Mouse (Mus musculus): ENCODE data around the gene Frmd4b. TPM values are rescaled to one million over a fixed set of nuclear protein-coding genes. Genes with fewer than 3 reads are reported as not detected.
"Not testable (repeated sequence)": the region's sequence is repeated elsewhere in the genome, so short reads cannot be mapped to it uniquely, and the experiment has no call there.

Frmd4b gene
- polyA plus RNA-seq, 1 experiment, result 15.4 TPM

GRCm38 (mm10) chr6:97431309-97432004, 185.9 kb downstream of the Frmd4b start:
- peak overlapping the region; percentile 48 for H3K27ac ChIP-seq (ENCODE audit: control insufficient read depth, insufficient read depth, low read depth, low read length, poor library complexity)

GRCm38 (mm10) chr6:97430519-97430918, 186.8 kb downstream of the Frmd4b start:
- H3K4me3 ChIP-seq (replicated peaks; ENCODE audit: control insufficient read depth, low read depth, low read length), result no peak overlapping the region
- H3K4me1 ChIP-seq (ENCODE audit: control insufficient read depth, insufficient read depth, low read length), result peaks cover 2% of the 10 kb centered on the region
- no peak overlapping the region for H3K27ac ChIP-seq (ENCODE audit: control insufficient read depth, insufficient read depth, low read depth, low read length, poor library complexity)
- 34% methylated on average over 6 of the region's 6 CpGs for WGBS
- TF ChIP-seq CTCF (IDR thresholded peaks at IDR 0.05; ENCODE audit: control insufficient read depth, insufficient read depth, low read length) (no peak), POLR2A (IDR thresholded peaks at IDR 0.05; ENCODE audit: borderline replicate concordance, control insufficient read depth, low read depth, low read length) (no peak)

More at GRCm38 (mm10) chr6:97431309-97432004, 185.9 kb downstream of the Frmd4b start:
- no peak overlapping the region for H3K4me3 ChIP-seq (replicated peaks; ENCODE audit: control insufficient read depth, low read depth, low read length)
- 28% methylated on average over 10 of the region's 10 CpGs for WGBS
- TF ChIP-seq POLR2A (IDR thresholded peaks at IDR 0.05; ENCODE audit: borderline replicate concordance, control insufficient read depth, low read depth, low read length), result 0 out of 2 replicates have a peak, but pooled peaks have one; percentile 29
- no peak for TF ChIP-seq CTCF (IDR thresholded peaks at IDR 0.05; ENCODE audit: control insufficient read depth, insufficient read depth, low read length)
- peaks cover 2% of the 10 kb centered on the region for H3K4me1 ChIP-seq (ENCODE audit: control insufficient read depth, insufficient read depth, low read length)

- H3K4me3 ChIP-seq (replicated peaks; ENCODE audit: control insufficient read depth, low read depth, low read length), result no peak overlapping the region
- H3K4me1 ChIP-seq (ENCODE audit: control insufficient read depth, insufficient read depth, low read length), result peaks cover 2% of the 10 kb centered on the region
- TF ChIP-seq POLR2A (IDR thresholded peaks at IDR 0.05; ENCODE audit: borderline replicate concordance, control insufficient read depth, low read depth, low read length) (no peak), CTCF (IDR thresholded peaks at IDR 0.05; ENCODE audit: control insufficient read depth, insufficient read depth, low read length) (no peak)
- WGBS, result 0% methylated on average over 2 of the region's 2 CpGs
- H3K27ac ChIP-seq (ENCODE audit: control insufficient read depth, insufficient read depth, low read depth, low read length, poor library complexity), result 0 out of 2 replicates have a peak overlapping the region, but pooled peaks have one; percentile 14
These were observed 187.5 kb downstream of the Frmd4b start for GRCm38 (mm10) chr6:97429688-97430343.

- TF ChIP-seq CTCF (IDR thresholded peaks at IDR 0.05; ENCODE audit: control insufficient read depth, insufficient read depth, low read length), result peak; percentile 48
- TF ChIP-seq POLR2A (IDR thresholded peaks at IDR 0.05; ENCODE audit: borderline replicate concordance, control insufficient read depth, low read depth, low read length), result no peak
- no peaks in the 10 kb centered on the region for H3K4me1 ChIP-seq (ENCODE audit: control insufficient read depth, insufficient read depth, low read length)
- H3K4me3 ChIP-seq (replicated peaks; ENCODE audit: control insufficient read depth, low read depth, low read length), result no peak overlapping the region
- whole genome bisulfite sequencing, result 51% methylated on average over 7 of the region's 7 CpGs
- H3K27ac ChIP-seq (ENCODE audit: control insufficient read depth, insufficient read depth, low read depth, low read length, poor library complexity), result no peak overlapping the region
These were observed 197.4 kb downstream of the Frmd4b start for GRCm38 (mm10) chr6:97419771-97420446.

GRCm38 (mm10) chr6:97416972-97417554, 200.3 kb downstream of the Frmd4b start:
- Histone ChIP-seq H3K4me1 (ENCODE audit: control insufficient read depth, insufficient read depth, low read length) (no peaks in the 10 kb centered on the region), H3K27ac (ENCODE audit: control insufficient read depth, insufficient read depth, low read depth, low read length, poor library complexity) (no peak overlapping the region), H3K4me3 (replicated peaks; ENCODE audit: control insufficient read depth, low read depth, low read length) (no peak overlapping the region)
- TF ChIP-seq POLR2A (IDR thresholded peaks at IDR 0.05; ENCODE audit: borderline replicate concordance, control insufficient read depth, low read depth, low read length), result no peak
- TF ChIP-seq CTCF (IDR thresholded peaks at IDR 0.05; ENCODE audit: control insufficient read depth, insufficient read depth, low read length), result peak; percentile 82
- WGBS, result 61% methylated on average over 13 of the region's 13 CpGs

- not testable (repeated sequence) for H3K4me1 ChIP-seq (ENCODE audit: control insufficient read depth, insufficient read depth, low read length); H3K4me3 ChIP-seq (replicated peaks; ENCODE audit: control insufficient read depth, low read depth, low read length); H3K27ac ChIP-seq (ENCODE audit: control insufficient read depth, insufficient read depth, low read depth, low read length, poor library complexity)
- WGBS, result 93% methylated on average over 4 of the region's 4 CpGs
These were observed 201.8 kb downstream of the Frmd4b start for GRCm38 (mm10) chr6:97415578-97415977.

- WGBS, result 83% methylated on average over 7 of the region's 7 CpGs
- TF ChIP-seq POLR2A (IDR thresholded peaks at IDR 0.05; ENCODE audit: borderline replicate concordance, control insufficient read depth, low read depth, low read length) (no peak), CTCF (IDR thresholded peaks at IDR 0.05; ENCODE audit: control insufficient read depth, insufficient read depth, low read length) (no peak)
- Histone ChIP-seq H3K4me3 (replicated peaks; ENCODE audit: control insufficient read depth, low read depth, low read length) (no peak overlapping the region), H3K27ac (ENCODE audit: control insufficient read depth, insufficient read depth, low read depth, low read length, poor library complexity) (no peak overlapping the region), H3K4me1 (ENCODE audit: control insufficient read depth, insufficient read depth, low read length) (no peaks in the 10 kb centered on the region)
These were observed 203.9 kb downstream of the Frmd4b start for GRCm38 (mm10) chr6:97413453-97413852.

- 88% methylated on average over 15 of the region's 15 CpGs for WGBS
- TF ChIP-seq POLR2A (IDR thresholded peaks at IDR 0.05; ENCODE audit: borderline replicate concordance, control insufficient read depth, low read depth, low read length), result no peak
- no peak for TF ChIP-seq CTCF (IDR thresholded peaks at IDR 0.05; ENCODE audit: control insufficient read depth, insufficient read depth, low read length)
- no peaks in the 10 kb centered on the region for H3K4me1 ChIP-seq (ENCODE audit: control insufficient read depth, insufficient read depth, low read length)
- H3K27ac ChIP-seq (ENCODE audit: control insufficient read depth, insufficient read depth, low read depth, low read length, poor library complexity), result no peak overlapping the region
- no peak overlapping the region for H3K4me3 ChIP-seq (replicated peaks; ENCODE audit: control insufficient read depth, low read depth, low read length)
These were observed 204.9 kb downstream of the Frmd4b start for GRCm38 (mm10) chr6:97412403-97412802.

Measured in bone marrow, adult 2 months (tissue).